Mouse (Mus musculus) heart, postnatal 0 days (tissue): ENCODE data around the gene Ldlrad3.

Experiments
- CTCF ChIP-seq: IDR thresholded peaks from 2 replicates; pipeline ENCODE4 v1.5.1; 2016; ENCODE audit warnings: antibody characterized with exemption, control low read depth, low read depth
- EP300 ChIP-seq: IDR thresholded peaks from 2 replicates; pipeline ENCODE4 v1.6.1; 2016; ENCODE audit warnings: antibody characterized with exemption, low read depth

- TF ChIP-seq CTCF (no peak), EP300 (no peak)
Observed at GRCm38 (mm10) chr2:102147561-102147960, 38.6 kb downstream of the Ldlrad3 start.
